Mouse (Mus musculus) T-cell, adult 2 months (primary cell): ENCODE data around the gene H2-M10.1.
"Not testable (repeated sequence)": the region's sequence is repeated elsewhere in the genome, so short reads cannot be mapped to it uniquely, and the experiment has no call there.

Experiments used
- DNase-seq: peaks from one replicate; pipeline ENCODE4 v3.0.0; 2022; ENCODE audit warnings: low spot score

Gene H2-M10.1

GRCm38 (mm10) chr17:36326055-36326454 is at the start of gene H2-M10.1:
Gene H2-M10.1 (minus strand): TSS chr17:36326155.
- DNase-seq: no peak

GRCm38 (mm10) chr17:36368317-36368716 is 42.4 kb upstream of the H2-M10.1 start, which contains the start of gene H2-M10.3:
Gene H2-M10.3 (minus strand): TSS chr17:36368417.
- not testable (repeated sequence) for DNase-seq

- not testable (repeated sequence) for DNase-seq
Observed at GRCm38 (mm10) chr17:36362404-36362803, 36.4 kb upstream of the H2-M10.1 start.

GRCm38 (mm10) chr17:36357512-36357911 is 31.6 kb upstream of the H2-M10.1 start:
- DNase-seq: peak; percentile 13

- no peak for DNase-seq
Observed at GRCm38 (mm10) chr17:36355763-36356162, 29.8 kb upstream of the H2-M10.1 start.

- peak; percentile 35 for DNase-seq
Observed at GRCm38 (mm10) chr17:36355343-36355742, 29.4 kb upstream of the H2-M10.1 start.

GRCm38 (mm10) chr17:36315689-36316253 is 10.2 kb downstream of the H2-M10.1 start:
- DNase-seq: no peak

- peak; percentile 76 for DNase-seq
Observed at GRCm38 (mm10) chr17:36315041-36315688, 10.8 kb downstream of the H2-M10.1 start.

GRCm38 (mm10) chr17:36314511-36314910 is 11.4 kb downstream of the H2-M10.1 start:
- DNase-seq: peak; percentile 1

GRCm38 (mm10) chr17:36309293-36309692 is 16.7 kb downstream of the H2-M10.1 start:
- no peak for DNase-seq

GRCm38 (mm10) chr17:36308855-36309254 is 17.1 kb downstream of the H2-M10.1 start:
- DNase-seq: peak; percentile 76

GRCm38 (mm10) chr17:36286390-36286789 is 39.6 kb downstream of the H2-M10.1 start, which contains the start of gene H2-M10.2:
Gene H2-M10.2 (minus strand): TSS chr17:36286490.
- no peak for DNase-seq

GRCm38 (mm10) chr17:36281521-36282245 is 44.3 kb downstream of the H2-M10.1 start:
- no peak for DNase-seq

GRCm38 (mm10) chr17:36274776-36275175 is 51.2 kb downstream of the H2-M10.1 start:
- DNase-seq: no peak

GRCm38 (mm10) chr17:36273796-36274195 is 52.2 kb downstream of the H2-M10.1 start:
- peak; percentile 40 for DNase-seq
